Mouse (Mus musculus): ENCODE results near the gene Stx2. TPM values are rescaled to one million over a fixed set of nuclear protein-coding genes. Genes with fewer than 3 reads are reported as not detected.

Stx2 gene
- polyA plus RNA-seq, 1 experiment from 2014 or later, result 87.3 TPM

GRCm38 (mm10) chr5:129029131-129029723 is 20.9 kb upstream of the Stx2 start:
- H3K4me1 ChIP-seq (replicated peaks; ENCODE audit: control insufficient read depth, insufficient read depth, low read length), result no peaks in the 10 kb centered on the region
- H3K9ac ChIP-seq (ENCODE audit: low read depth, low read length), result no peak overlapping the region
- H3K36me3 ChIP-seq (ENCODE audit: control insufficient read depth, insufficient read depth, low read length), result peaks cover 7% of the 10 kb centered on the region
- H3K4me2 ChIP-seq, result no peak overlapping the region
- no peak overlapping the region for H3K27ac ChIP-seq (ENCODE audit: low read depth, low read length)
- WGBS, result 69% methylated on average over 5 of the region's 5 CpGs
- H3K4me3 ChIP-seq (ENCODE audit: low read depth, low read length), result no peak overlapping the region
- H3K27me3 ChIP-seq (replicated peaks; ENCODE audit: control insufficient read depth, insufficient read depth, low read length), result no peaks in the 10 kb centered on the region
- no peak for ATAC-seq (replicated peaks; ENCODE audit: low FRiP score)
- DNase-seq (ENCODE audit: low spot score), result no peak
- H3K9me3 ChIP-seq (ENCODE audit: control insufficient read depth, low read length), result 0 out of 2 replicates have a peak, but pooled peaks cover 2% of the 10 kb centered on the region

- Histone ChIP-seq H3K9me3 (ENCODE audit: control insufficient read depth, low read length) (no peaks in the 10 kb centered on the region), H3K9ac (ENCODE audit: low read depth, low read length) (no peak overlapping the region), H3K36me3 (ENCODE audit: control insufficient read depth, insufficient read depth, low read length) (peaks cover 16% of the 10 kb centered on the region), H3K27ac (ENCODE audit: low read depth, low read length) (no peak overlapping the region), H3K27me3 (replicated peaks; ENCODE audit: control insufficient read depth, insufficient read depth, low read length) (no peaks in the 10 kb centered on the region), H3K4me1 (replicated peaks; ENCODE audit: control insufficient read depth, insufficient read depth, low read length) (no peaks in the 10 kb centered on the region), H3K4me3 (ENCODE audit: low read depth, low read length) (no peak overlapping the region), H3K4me2 (no peak overlapping the region)
- no peak for DNase-seq (ENCODE audit: low spot score)
- 85% methylated on average over 1 of the region's 1 CpGs for WGBS
- no peak for ATAC-seq (replicated peaks; ENCODE audit: low FRiP score)
Measured at GRCm38 (mm10) chr5:129026637-129027036, 18.3 kb upstream of the Stx2 start.

- DNase-seq (ENCODE audit: low spot score), result no peak
- Histone ChIP-seq H3K4me1 (replicated peaks; ENCODE audit: control insufficient read depth, insufficient read depth, low read length) (no peaks in the 10 kb centered on the region), H3K9me3 (ENCODE audit: control insufficient read depth, low read length) (no peaks in the 10 kb centered on the region), H3K4me3 (ENCODE audit: low read depth, low read length) (no peak overlapping the region), H3K4me2 (no peak overlapping the region), H3K36me3 (ENCODE audit: control insufficient read depth, insufficient read depth, low read length) (peaks cover 19% of the 10 kb centered on the region), H3K9ac (ENCODE audit: low read depth, low read length) (no peak overlapping the region), H3K27me3 (replicated peaks; ENCODE audit: control insufficient read depth, insufficient read depth, low read length) (no peaks in the 10 kb centered on the region), H3K27ac (ENCODE audit: low read depth, low read length) (no peak overlapping the region)
- no peak for ATAC-seq (replicated peaks; ENCODE audit: low FRiP score)
- WGBS, result 88% methylated on average over 3 of the region's 3 CpGs
Measured at GRCm38 (mm10) chr5:129026171-129026570, 17.8 kb upstream of the Stx2 start.

GRCm38 (mm10) chr5:129025725-129026124 is 17.4 kb upstream of the Stx2 start:
- H3K36me3 ChIP-seq (ENCODE audit: control insufficient read depth, insufficient read depth, low read length), result peaks cover 22% of the 10 kb centered on the region
- H3K4me1 ChIP-seq (replicated peaks; ENCODE audit: control insufficient read depth, insufficient read depth, low read length), result no peaks in the 10 kb centered on the region
- no peaks in the 10 kb centered on the region for H3K27me3 ChIP-seq (replicated peaks; ENCODE audit: control insufficient read depth, insufficient read depth, low read length)
- no peak overlapping the region for H3K4me2 ChIP-seq
- WGBS, result 76% methylated on average over 2 of the region's 2 CpGs
- H3K27ac ChIP-seq (ENCODE audit: low read depth, low read length), result no peak overlapping the region
- DNase-seq (ENCODE audit: low spot score), result no peak
- no peak overlapping the region for H3K4me3 ChIP-seq (ENCODE audit: low read depth, low read length)
- H3K9me3 ChIP-seq (ENCODE audit: control insufficient read depth, low read length), result no peaks in the 10 kb centered on the region
- ATAC-seq (replicated peaks; ENCODE audit: low FRiP score), result no peak
- H3K9ac ChIP-seq (ENCODE audit: low read depth, low read length), result no peak overlapping the region

- ATAC-seq (replicated peaks; ENCODE audit: low FRiP score) (peak; percentile 26), DNase-seq (ENCODE audit: low spot score) (no peak)
- Histone ChIP-seq H3K27ac (ENCODE audit: low read depth, low read length) (no peak overlapping the region), H3K4me2 (no peak overlapping the region), H3K36me3 (ENCODE audit: control insufficient read depth, insufficient read depth, low read length) (peaks cover 23% of the 10 kb centered on the region), H3K4me3 (ENCODE audit: low read depth, low read length) (no peak overlapping the region), H3K9me3 (ENCODE audit: control insufficient read depth, low read length) (no peaks in the 10 kb centered on the region), H3K9ac (ENCODE audit: low read depth, low read length) (no peak overlapping the region), H3K4me1 (replicated peaks; ENCODE audit: control insufficient read depth, insufficient read depth, low read length) (no peaks in the 10 kb centered on the region), H3K27me3 (replicated peaks; ENCODE audit: control insufficient read depth, insufficient read depth, low read length) (no peaks in the 10 kb centered on the region)
- WGBS, result 41% methylated on average over 2 of the region's 2 CpGs
Measured at GRCm38 (mm10) chr5:129025048-129025447, 16.7 kb upstream of the Stx2 start.

GRCm38 (mm10) chr5:129020731-129021130 is 12.4 kb upstream of the Stx2 start:
- H3K27me3 ChIP-seq (replicated peaks; ENCODE audit: control insufficient read depth, insufficient read depth, low read length), result no peaks in the 10 kb centered on the region
- no peaks in the 10 kb centered on the region for H3K9me3 ChIP-seq (ENCODE audit: control insufficient read depth, low read length)
- peak overlapping the region; percentile 99 for H3K9ac ChIP-seq (ENCODE audit: low read depth, low read length)
- H3K4me3 ChIP-seq (ENCODE audit: low read depth, low read length), result peak overlapping the region; percentile 98
- peaks cover 17% of the 10 kb centered on the region for H3K36me3 ChIP-seq (ENCODE audit: control insufficient read depth, insufficient read depth, low read length)
- WGBS, result 6% methylated on average over 28 of the region's 28 CpGs
- no peak; the same call in 1 of the 2 replicates for ATAC-seq (replicated peaks; ENCODE audit: low FRiP score)
- peak overlapping the region; percentile 98 for H3K27ac ChIP-seq (ENCODE audit: low read depth, low read length)
- DNase-seq (ENCODE audit: low spot score), result peak; percentile 69
- H3K4me1 ChIP-seq (replicated peaks; ENCODE audit: control insufficient read depth, insufficient read depth, low read length), result peaks cover 5% of the 10 kb centered on the region
- H3K4me2 ChIP-seq, result peak overlapping the region; percentile 91

GRCm38 (mm10) chr5:129020300-129020668 is 11.9 kb upstream of the Stx2 start:
- Histone ChIP-seq H3K27me3 (replicated peaks; ENCODE audit: control insufficient read depth, insufficient read depth, low read length) (no peaks in the 10 kb centered on the region), H3K27ac (ENCODE audit: low read depth, low read length) (peak overlapping the region; percentile 98), H3K9ac (ENCODE audit: low read depth, low read length) (peak overlapping the region; percentile 99), H3K9me3 (ENCODE audit: control insufficient read depth, low read length) (no peaks in the 10 kb centered on the region), H3K4me3 (ENCODE audit: low read depth, low read length) (peak overlapping the region; percentile 98), H3K4me1 (replicated peaks; ENCODE audit: control insufficient read depth, insufficient read depth, low read length) (peaks cover 5% of the 10 kb centered on the region), H3K4me2 (peak overlapping the region; percentile 91), H3K36me3 (ENCODE audit: control insufficient read depth, insufficient read depth, low read length) (peaks cover 15% of the 10 kb centered on the region)
- ATAC-seq (replicated peaks; ENCODE audit: low FRiP score) (peak; percentile 35), DNase-seq (ENCODE audit: low spot score) (no peak)
- WGBS, result 1% methylated on average over 32 of the region's 56 CpGs

GRCm38 (mm10) chr5:129019497-129020299 is 11.3 kb upstream of the Stx2 start, which contains the start of gene Ran:
Ran (plus strand) TSS chr5:129020069.
- DNase-seq (ENCODE audit: low spot score) (peak; percentile 96), ATAC-seq (replicated peaks; ENCODE audit: low FRiP score) (peak; percentile 90)
- peak within 1 kb of the TSS; percentile 99 for H3K9ac ChIP-seq (ENCODE audit: low read depth, low read length)
- peaks cover 15% of the 10 kb centered on the region for H3K36me3 ChIP-seq (ENCODE audit: control insufficient read depth, insufficient read depth, low read length)
- no peaks in the 10 kb centered on the region for H3K9me3 ChIP-seq (ENCODE audit: control insufficient read depth, low read length)
- peak within 1 kb of the TSS; percentile 98 for H3K27ac ChIP-seq (ENCODE audit: low read depth, low read length)
- no peaks in the 10 kb centered on the region for H3K27me3 ChIP-seq (replicated peaks; ENCODE audit: control insufficient read depth, insufficient read depth, low read length)
- WGBS, result under 1% methylated on average over 100 of the region's 102 CpGs
- peaks cover 5% of the 10 kb centered on the region for H3K4me1 ChIP-seq (replicated peaks; ENCODE audit: control insufficient read depth, insufficient read depth, low read length)
- H3K4me3 ChIP-seq (ENCODE audit: low read depth, low read length), result peak within 1 kb of the TSS; percentile 98
- peak within 1 kb of the TSS; percentile 91 for H3K4me2 ChIP-seq
